Comparison of ENCODE assay signal across 32 mouse cellular contexts in the genomic region with DNA sequence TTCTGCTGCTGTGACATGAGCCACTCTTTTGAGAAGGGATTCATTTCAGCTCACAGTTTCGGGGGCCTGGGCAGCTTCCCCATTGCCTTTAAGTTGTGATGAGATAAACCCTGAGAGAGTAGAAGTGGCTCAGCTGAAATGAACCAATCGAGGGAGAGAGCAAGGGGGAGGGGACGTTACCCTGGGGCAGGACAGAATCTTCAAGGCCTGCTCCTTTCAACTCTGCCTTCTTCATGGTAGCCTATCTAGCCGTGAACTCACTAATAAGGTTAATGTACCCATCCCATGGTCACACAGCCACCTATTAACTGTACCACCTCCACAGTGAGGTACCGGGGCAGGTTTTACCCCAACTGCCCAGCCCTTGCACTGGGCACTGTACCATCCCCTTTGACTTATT.
"Had no signal": no experiment of that assay in that cellular context is flagged by ENCODE, and none has a peak within 500 bp of the region (broad histone marks: within the 10 kb centered on the region; RNA-seq: fewer than 3 reads in every experiment).

No protein-coding gene starts in this region.

- H3K4me3 ChIP-seq: limb, embryonic 10.5 days; limb, embryonic 12.5 days; limb, embryonic 13.5 days; limb, embryonic 15.5 days; liver, embryonic 12.5 days; liver, embryonic 13.5 days; liver, embryonic 15.5 days; lung, embryonic 15.5 days; megakaryocyte, embryonic 14.5 days; midbrain, embryonic 10.5 days; midbrain, embryonic 12.5 days; midbrain, embryonic 13.5 days; midbrain, embryonic 15.5 days; myocyte; neural tube, embryonic 12.5 days had no signal

- H3K9ac ChIP-seq: limb, embryonic 12.5 days; limb, embryonic 13.5 days; limb, embryonic 15.5 days; liver, embryonic 12.5 days; liver, embryonic 13.5 days; liver, embryonic 14.5 days; liver, embryonic 15.5 days; liver, postnatal 0 days; lung, embryonic 14.5 days; lung, embryonic 15.5 days; midbrain, embryonic 12.5 days; midbrain, embryonic 13.5 days; midbrain, embryonic 15.5 days; neural tube, embryonic 12.5 days had no signal

- DNase-seq: left cerebral cortex, postnatal 4 days; liver; liver, embryonic 13.5 days; liver, postnatal 0 days; lung, adult 18-20 months; lung, adult 2 months; lung, embryonic 14.5 days; lung, postnatal 10 days; lung, postnatal 14 days; lung, postnatal 36 days; lung, postnatal 4 days; midbrain, embryonic 14.5 days had no signal

- ATAC-seq: liver, embryonic 12.5 days; liver, postnatal 0 days; lung, postnatal 0 days; midbrain, embryonic 13.5 days; midbrain, embryonic 15.5 days; midbrain, embryonic 16.5 days had no signal

- H3K4me1 ChIP-seq: limb, embryonic 10.5 days; limb, embryonic 12.5 days; limb, embryonic 13.5 days; limb, embryonic 15.5 days; liver, embryonic 12.5 days; liver, embryonic 13.5 days; liver, embryonic 15.5 days; lung, embryonic 15.5 days; midbrain, embryonic 10.5 days; midbrain, embryonic 12.5 days; midbrain, embryonic 13.5 days; midbrain, embryonic 15.5 days; neural tube, embryonic 12.5 days had no signal

- H3K27me3 ChIP-seq: limb, embryonic 12.5 days; limb, embryonic 13.5 days; limb, embryonic 15.5 days; liver, embryonic 12.5 days; liver, embryonic 13.5 days; liver, embryonic 15.5 days; lung, embryonic 15.5 days; megakaryocyte, embryonic 14.5 days; midbrain, embryonic 12.5 days; midbrain, embryonic 13.5 days; midbrain, embryonic 15.5 days; neural tube, embryonic 12.5 days had no signal

- H3K36me3 ChIP-seq: lung, embryonic 15.5 days had no signal

- H3K9me3 ChIP-seq: limb, embryonic 10.5 days; limb, embryonic 12.5 days; limb, embryonic 13.5 days; limb, embryonic 15.5 days; liver, embryonic 12.5 days; liver, embryonic 13.5 days; liver, embryonic 15.5 days; lung, embryonic 15.5 days; megakaryocyte, embryonic 14.5 days; midbrain, embryonic 10.5 days; midbrain, embryonic 12.5 days; midbrain, embryonic 13.5 days; midbrain, embryonic 15.5 days; neural tube, embryonic 12.5 days had no signal

- H3K4me2 ChIP-seq: limb, embryonic 12.5 days; limb, embryonic 13.5 days; limb, embryonic 15.5 days; liver, embryonic 11.5 days; liver, embryonic 12.5 days; liver, embryonic 13.5 days; liver, embryonic 15.5 days; lung, embryonic 14.5 days; lung, embryonic 15.5 days; midbrain, embryonic 11.5 days; midbrain, embryonic 12.5 days; midbrain, embryonic 13.5 days; midbrain, embryonic 15.5 days; neural tube, embryonic 12.5 days had no signal

- H3K27ac ChIP-seq: limb, embryonic 10.5 days; limb, embryonic 12.5 days; limb, embryonic 13.5 days; limb, embryonic 15.5 days; liver, embryonic 12.5 days; liver, embryonic 13.5 days; liver, embryonic 14.5 days; liver, embryonic 15.5 days; lung, embryonic 15.5 days; macrophage; midbrain, embryonic 10.5 days; midbrain, embryonic 12.5 days; midbrain, embryonic 13.5 days; midbrain, embryonic 15.5 days; neural tube, embryonic 12.5 days had no signal
